Mouse (Mus musculus) stomach, postnatal 0 days (tissue): ENCODE data around the gene Mtus2. TPM values are rescaled to one million over a fixed set of nuclear protein-coding genes. Genes with fewer than 3 reads are reported as not detected.

Experiments used
- ATAC-seq: fragments of 200-750 bp; cut with Nextera tagmentation; 2 replicates; pipeline ENCODE4 v1.8.0; 2017; ENCODE audit not compliant: low FRiP score, low TSS enrichment
- DNase-seq: peaks from one replicate; pipeline ENCODE4 v3.0.0-alpha.2; 2016; ENCODE audit warnings: low spot score
- H3K27ac ChIP-seq: fragments of 300-500 bp; sonication (generic); replicated peaks from 2 replicates; pipeline ENCODE4 v1.5.1; 2014; ENCODE audit warnings: mild to moderate bottlenecking, control low read depth
- H3K27me3 ChIP-seq: fragments of 300-500 bp; sonication (generic); 2 replicates; pipeline ENCODE4 v1.6.1; 2014; ENCODE audit warnings: low read length; ENCODE audit not compliant: control insufficient read depth, insufficient read depth
- H3K36me3 ChIP-seq: fragments of 300-500 bp; sonication (generic); 2 replicates; pipeline ENCODE4 v1.6.1; 2014; ENCODE audit warnings: low read length, mixed read lengths; ENCODE audit not compliant: control insufficient read depth, insufficient read depth
- H3K4me1 ChIP-seq: fragments of 300-500 bp; sonication (generic); replicated peaks from 2 replicates; pipeline ENCODE4 v1.6.1; 2014; ENCODE audit warnings: antibody characterized with exemption; ENCODE audit not compliant: control insufficient read depth, insufficient read depth
- H3K4me2 ChIP-seq: fragments of 300-500 bp; sonication (generic); replicated peaks from 2 replicates; pipeline ENCODE4 v1.6.1; 2014; ENCODE audit warnings: low read depth, mild to moderate bottlenecking, control low read depth, moderate library complexity
- H3K4me3 ChIP-seq: fragments of 300-500 bp; sonication (generic); 2 replicates; pipeline ENCODE4 v1.5.1; 2014; ENCODE audit warnings: low read depth, low read length, control low read depth
- H3K9ac ChIP-seq: fragments of 300-500 bp; sonication (generic); 2 replicates; pipeline ENCODE4 v1.6.1; 2014; ENCODE audit warnings: mild to moderate bottlenecking, low read length, control low read depth, mixed read lengths
- H3K9me3 ChIP-seq: fragments of 300-500 bp; sonication (generic); 2 replicates; pipeline ENCODE4 v1.6.1; 2016; ENCODE audit warnings: low read length; ENCODE audit not compliant: control insufficient read depth
- CTCF ChIP-seq: IDR thresholded peaks from 2 replicates; pipeline ENCODE4 v1.5.1; 2016; ENCODE audit warnings: antibody characterized with exemption, low read depth, mild to moderate bottlenecking, moderate library complexity
- EP300 ChIP-seq: optimal IDR thresholded peaks from 2 replicates; pipeline ENCODE3; 2016; ENCODE audit warnings: antibody characterized with exemption
- WGBS: fragments of 180-500 bp; shearing (Covaris S2); extraction: QIAGEN DNeasy Blood & Tissue Kit; methylation state at CpG from one replicate; pipeline ENCODE4 v1.1.7; 2014; 5-methylcytosine and 5-hydroxymethylcytosine counted together
- polyA plus RNA-seq: library from polyadenylated mRNA; unstranded; fragments of >200 nt; fragmentation: Nextera tagmentation; extraction: Ambion mirVana; gene quantifications from 2 replicates; pipeline ENCODE4 v1.2.1, GENCODE M21; 2015

Mtus2 gene
- polyA plus RNA-seq, 1 experiment from 2014 or later, result 12.3 TPM

DNA sequence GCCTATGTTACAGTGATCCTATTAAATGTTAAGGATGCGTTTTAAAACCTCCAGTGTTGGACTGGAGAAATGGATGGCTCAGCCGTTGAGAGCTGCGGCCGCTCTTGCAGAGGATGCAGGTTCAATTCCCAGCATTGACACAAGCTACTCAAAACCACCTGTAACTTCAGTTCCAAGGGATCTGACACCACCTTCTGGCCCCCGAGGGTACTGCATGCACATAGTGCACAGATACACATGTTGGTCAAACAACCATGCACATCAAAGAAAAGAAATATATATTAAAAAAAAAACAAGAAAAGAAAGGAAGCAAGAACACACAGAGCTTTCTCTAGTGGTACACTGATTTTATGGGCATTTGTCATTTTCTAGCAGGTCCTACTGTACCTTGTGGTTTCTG lies 116.3 kb downstream of the Mtus2 start:
- no peak for ATAC-seq
- peak; percentile 47 for TF ChIP-seq CTCF
- TF ChIP-seq EP300, result no peak
- no peak for DNase-seq
- no peak overlapping the region for H3K27ac ChIP-seq
- H3K36me3 ChIP-seq, result no peaks in the 10 kb centered on the region
- no peaks in the 10 kb centered on the region for H3K4me1 ChIP-seq
- no peak overlapping the region for H3K4me2 ChIP-seq
- H3K27me3 ChIP-seq, result no peaks in the 10 kb centered on the region
- no peaks in the 10 kb centered on the region for H3K9me3 ChIP-seq
- H3K9ac ChIP-seq, result no peak overlapping the region
- no peak overlapping the region for H3K4me3 ChIP-seq
- WGBS, result 90% methylated on average over 5 of the region's 5 CpGs

DNA sequence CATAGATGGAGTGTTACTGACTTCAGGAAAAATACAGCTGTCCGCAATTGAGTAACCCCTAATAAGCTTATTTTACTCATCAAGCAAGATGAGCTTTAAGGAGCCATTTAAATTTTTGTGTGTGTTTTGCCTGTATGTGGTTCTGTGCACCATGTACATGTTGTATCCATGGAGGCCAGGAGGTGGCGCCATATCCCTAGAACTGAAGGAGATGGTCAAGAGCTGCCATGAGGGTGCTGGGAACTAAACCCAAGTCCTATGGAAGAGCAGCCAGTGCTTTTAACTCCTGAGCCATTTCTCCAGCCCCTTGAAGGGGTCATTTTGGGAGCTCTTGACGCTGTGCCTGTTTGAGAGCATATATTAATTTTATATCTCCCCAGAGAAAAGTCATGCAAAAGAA lies 122.6 kb downstream of the Mtus2 start:
- Histone ChIP-seq H3K4me1 (no peaks in the 10 kb centered on the region), H3K9me3 (no peaks in the 10 kb centered on the region), H3K36me3 (no peaks in the 10 kb centered on the region), H3K27me3 (no peaks in the 10 kb centered on the region), H3K9ac (no peak overlapping the region), H3K4me3 (no peak overlapping the region), H3K27ac (no peak overlapping the region), H3K4me2 (no peak overlapping the region)
- peak; percentile 23; the same call in 1 of the 2 replicates for TF ChIP-seq CTCF
- no peak for TF ChIP-seq EP300
- DNase-seq (no peak), ATAC-seq (no peak)
- 85% methylated on average over 3 of the region's 3 CpGs for WGBS

GRCm38 (mm10) chr5:148083541-148083940 lies 126.4 kb downstream of the Mtus2 start:
- TF ChIP-seq EP300 (no peak), CTCF (peak; percentile 41)
- Histone ChIP-seq H3K9me3 (no peaks in the 10 kb centered on the region), H3K4me2 (no peak overlapping the region), H3K9ac (no peak overlapping the region), H3K36me3 (no peaks in the 10 kb centered on the region), H3K27ac (no peak overlapping the region), H3K4me3 (no peak overlapping the region), H3K4me1 (no peaks in the 10 kb centered on the region), H3K27me3 (no peaks in the 10 kb centered on the region)
- ATAC-seq (no peak), DNase-seq (no peak)
- WGBS, result 100% methylated on average over 1 of the region's 1 CpGs

- no peak for DNase-seq
- WGBS, result 86% methylated on average over 5 of the region's 5 CpGs
- TF ChIP-seq EP300 (no peak), CTCF (no peak)
- ATAC-seq, result no peak
- no peak overlapping the region for H3K9ac ChIP-seq
- H3K27me3 ChIP-seq, result no peaks in the 10 kb centered on the region
- H3K27ac ChIP-seq, result no peak overlapping the region
- no peaks in the 10 kb centered on the region for H3K9me3 ChIP-seq
- no peak overlapping the region for H3K4me3 ChIP-seq
- no peaks in the 10 kb centered on the region for H3K4me1 ChIP-seq
- no peak overlapping the region for H3K4me2 ChIP-seq
- H3K36me3 ChIP-seq, result no peaks in the 10 kb centered on the region
These were observed 127.6 kb downstream of the Mtus2 start for GRCm38 (mm10) chr5:148084766-148085165.

- 61% methylated on average over 3 of the region's 3 CpGs for WGBS
- ATAC-seq (no peak), DNase-seq (no peak)
These were observed 130.7 kb downstream of the Mtus2 start for GRCm38 (mm10) chr5:148087796-148088195.

DNA sequence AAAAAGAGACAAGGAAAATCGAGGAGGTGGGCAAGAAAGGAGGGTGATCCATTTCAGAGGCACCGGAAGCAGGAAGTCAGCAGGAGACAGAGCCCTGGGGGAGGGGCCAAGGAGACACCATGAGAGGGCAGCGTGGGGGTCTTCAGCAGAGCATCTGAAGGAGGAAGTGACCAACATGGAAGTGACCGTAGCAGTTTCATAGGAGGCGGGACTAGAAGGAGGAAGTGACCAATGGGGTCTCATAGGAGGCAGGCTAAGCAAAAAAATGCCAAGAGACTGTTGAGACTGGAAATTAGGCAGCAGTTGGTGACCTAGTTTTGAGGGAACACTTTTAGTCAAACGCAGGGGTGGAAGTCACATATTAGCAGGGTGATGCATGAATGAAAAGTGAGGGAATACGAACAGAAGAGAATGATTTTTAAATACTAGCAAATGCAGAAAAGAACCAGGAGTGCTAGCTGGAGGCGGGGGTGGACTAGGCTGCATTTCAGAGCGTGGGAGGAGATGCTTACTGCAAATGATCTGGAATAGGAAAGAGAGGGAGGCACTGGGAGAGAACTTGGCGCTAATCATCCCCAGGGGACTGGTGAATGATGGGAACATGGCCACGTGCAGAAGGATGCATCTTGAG lies 133.2 kb downstream of the Mtus2 start:
- H3K36me3 ChIP-seq, result no peaks in the 10 kb centered on the region

More at GRCm38 (mm10) chr5:148087796-148088195, 130.7 kb downstream of the Mtus2 start:
- H3K27me3 ChIP-seq, result no peaks in the 10 kb centered on the region
- no peak overlapping the region for H3K4me3 ChIP-seq
- no peaks in the 10 kb centered on the region for H3K4me1 ChIP-seq
- H3K27ac ChIP-seq, result no peak overlapping the region
- H3K4me2 ChIP-seq, result no peak overlapping the region
- H3K36me3 ChIP-seq, result no peaks in the 10 kb centered on the region
- no peak overlapping the region for H3K9ac ChIP-seq
- no peak for TF ChIP-seq CTCF
- no peak for TF ChIP-seq EP300
- no peaks in the 10 kb centered on the region for H3K9me3 ChIP-seq

More for the DNA sequence above, 133.2 kb downstream of the Mtus2 start:
- DNase-seq (no peak), ATAC-seq (no peak)
- Histone ChIP-seq H3K27ac (no peak overlapping the region), H3K9me3 (no peaks in the 10 kb centered on the region), H3K4me3 (no peak overlapping the region), H3K4me2 (no peak overlapping the region), H3K4me1 (no peaks in the 10 kb centered on the region), H3K27me3 (no peaks in the 10 kb centered on the region), H3K9ac (no peak overlapping the region)
- WGBS, result 76% methylated on average over 11 of the region's 11 CpGs
- TF ChIP-seq EP300 (no peak), CTCF (no peak)
